Mouse (Mus musculus): ENCODE measurements around the gene Olfr1358. TPM values are rescaled to one million over a fixed set of nuclear protein-coding genes. Genes with fewer than 3 reads are reported as not detected.

Olfr1358 gene
- polyA plus RNA-seq, 1 experiment from 2014 or later, result not detected

Small RNA genes lying within 50 kb of the gene (microRNA-seq; reads per million reads assigned to microRNA genes)
- not detected for gene Gm27541

Other genes starting within 250 kb of the Olfr1358 start
- gene Agpat3, start 164.9 kb upstream of the Olfr1358 start, polyA plus RNA-seq (2015; fragmentation: Nextera tagmentation; extraction: Ambion mirVana), result 36.7 and 41.7 TPM in 2 replicates
- gene Rrp1, start 104.4 kb upstream of the Olfr1358 start, polyA plus RNA-seq (2015; fragmentation: Nextera tagmentation; extraction: Ambion mirVana), result 220 and 237 TPM in 2 replicates
- 98.8 and 114 TPM in 2 replicates for gene Cstb, start 91.8 kb upstream of the Olfr1358 start, polyA plus RNA-seq (2015; fragmentation: Nextera tagmentation; extraction: Ambion mirVana)
- gene Pdxk, start 52.5 kb upstream of the Olfr1358 start, polyA plus RNA-seq (2015; fragmentation: Nextera tagmentation; extraction: Ambion mirVana), result 5.6 and 5.8 TPM in 2 replicates
- gene Ilvbl, start 56.9 kb downstream of the Olfr1358 start, polyA plus RNA-seq (2015; fragmentation: Nextera tagmentation; extraction: Ambion mirVana), result 52.4 and 54.6 TPM in 2 replicates
- gene Syde1, start 74.5 kb downstream of the Olfr1358 start, polyA plus RNA-seq (2015; fragmentation: Nextera tagmentation; extraction: Ambion mirVana), result 14.4 and 14.7 TPM in 2 replicates
- gene Olfr1357, start 100.6 kb downstream of the Olfr1358 start, polyA plus RNA-seq (2015; fragmentation: Nextera tagmentation; extraction: Ambion mirVana), result not detected in 2 replicates
- not detected in 2 replicates for gene Casp14, start 200.9 kb downstream of the Olfr1358 start, polyA plus RNA-seq (2015; fragmentation: Nextera tagmentation; extraction: Ambion mirVana)
- gene Ccdc105, start 235.6 kb downstream of the Olfr1358 start, polyA plus RNA-seq (2015; fragmentation: Nextera tagmentation; extraction: Ambion mirVana), result not detected in 2 replicates